In the genomic region with DNA sequence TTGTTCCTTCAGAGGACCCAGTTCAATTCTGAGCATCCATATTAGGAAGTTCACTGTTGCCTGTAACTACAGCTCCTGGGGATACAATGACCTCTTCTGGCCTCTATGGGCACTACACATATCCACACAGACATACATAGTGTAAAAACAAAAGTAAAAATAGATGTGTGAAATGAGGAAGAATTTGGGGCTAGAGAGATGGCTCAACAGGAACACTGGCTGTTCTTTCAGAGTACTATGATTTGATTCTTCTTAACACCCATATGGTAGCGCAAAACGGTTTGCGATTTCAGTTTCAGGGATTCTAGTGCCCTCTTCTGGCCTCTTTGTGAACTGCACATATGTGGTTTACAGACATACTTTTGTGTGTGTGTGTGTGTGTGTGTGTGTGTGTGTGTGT, we compare ENCODE assay signal across 9 mouse cellular contexts. TPM values are rescaled to one million over a fixed set of nuclear protein-coding genes. Genes with fewer than 3 reads are reported as not detected.
DNase-seq lines count a peak whose midpoint lies in the region; ATAC-seq and TF ChIP-seq lines count a peak whose summit lies in the region.
"Had no signal": no experiment of that assay in that cellular context is flagged by ENCODE, and none has a peak within 500 bp of the region (broad histone marks: within the 10 kb centered on the region; RNA-seq: fewer than 3 reads in every experiment).

No protein-coding gene starts in this region.

- TF ChIP-seq CTCF in liver, embryonic 14.5 days (IDR thresholded peaks at IDR 0.05; ENCODE audit: low read depth), result peak; percentile 70

- no peak for ATAC-seq in hindbrain, embryonic 11.5 days (ENCODE audit: low FRiP score)
- ATAC-seq in hindbrain, embryonic 13.5 days (ENCODE audit: low FRiP score), result no peak
- peak; percentile 57; the same call in 1 of the 2 replicates for ATAC-seq in erythroid progenitor cell, adult 5-6 weeks (replicated peaks; ENCODE audit: low FRiP score, poor library complexity, severe bottlenecking)
- no peak for ATAC-seq in liver, embryonic 14.5 days (ENCODE audit: insufficient read depth)

- no peak overlapping the region for H3K4me3 ChIP-seq in hindbrain, embryonic 11.5 days (ENCODE audit: low read depth, low read length)
- no peak overlapping the region for H3K4me3 ChIP-seq in hindbrain, embryonic 13.5 days
- no peak overlapping the region for H3K4me3 ChIP-seq in liver, embryonic 14.5 days (ENCODE audit: insufficient read depth in 1 of 2, low read depth in 2 of 2, low read length in 2 of 2)

- peak; percentile 43 for DNase-seq in hindbrain, embryonic 11.5 days (ENCODE audit: low spot score)
- peak; percentile 53 to 61 for DNase-seq in B cell, adult 2 months
- peak; percentile 5 for DNase-seq in NIH3T3 (ENCODE audit: low read depth)
- DNase-seq in liver, embryonic 14.5 days (ENCODE audit: low read depth in 3 of 3, low spot score in 3 of 3), result peak in 1 of 3 experiments; percentile 1
- peak; percentile 7 to 9 for DNase-seq in spleen, postnatal 36 days (ENCODE audit: low spot score in 2 of 2)
- DNase-seq in urinary bladder, adult 2 months (ENCODE audit: low spot score), result no peak

- no peaks in the 10 kb centered on the region for H3K9me3 ChIP-seq in hindbrain, embryonic 11.5 days (ENCODE audit: control insufficient read depth, low read length)
- no peaks in the 10 kb centered on the region for H3K9me3 ChIP-seq in hindbrain, embryonic 13.5 days
- no peaks in the 10 kb centered on the region for H3K9me3 ChIP-seq in liver, embryonic 14.5 days (ENCODE audit: control insufficient read depth, low read length)

- no peak for TF ChIP-seq EP300 in liver, embryonic 14.5 days (IDR thresholded peaks at IDR 0.05; ENCODE audit: low read depth)

- no peaks in the 10 kb centered on the region for H3K27me3 ChIP-seq in hindbrain, embryonic 11.5 days (ENCODE audit: control insufficient read depth, insufficient read depth, low read length)
- no peaks in the 10 kb centered on the region for H3K27me3 ChIP-seq in hindbrain, embryonic 13.5 days
- H3K27me3 ChIP-seq in liver, embryonic 14.5 days (ENCODE audit: control insufficient read depth, insufficient read depth, low read length), result no peaks in the 10 kb centered on the region

- H3K4me2 ChIP-seq in hindbrain, embryonic 11.5 days (replicated peaks; ENCODE audit: low read depth, low read length), result no peak overlapping the region
- no peak overlapping the region for H3K4me2 ChIP-seq in hindbrain, embryonic 13.5 days
- H3K4me2 ChIP-seq in liver, embryonic 14.5 days (ENCODE audit: low read depth), result no peak overlapping the region

- H3K27ac ChIP-seq in hindbrain, embryonic 11.5 days (ENCODE audit: low read depth, low read length), result no peak overlapping the region
- H3K27ac ChIP-seq in hindbrain, embryonic 13.5 days, result no peak overlapping the region
- H3K27ac ChIP-seq in liver, embryonic 14.5 days, result no peak overlapping the region

- no peak overlapping the region for H3K9ac ChIP-seq in hindbrain, embryonic 11.5 days (ENCODE audit: low read depth, low read length)
- no peak overlapping the region for H3K9ac ChIP-seq in hindbrain, embryonic 13.5 days
- no peak overlapping the region for H3K9ac ChIP-seq in liver, embryonic 14.5 days (replicated peaks)

- no peaks in the 10 kb centered on the region for H3K4me1 ChIP-seq in hindbrain, embryonic 11.5 days (replicated peaks; ENCODE audit: control insufficient read depth, insufficient read depth, low read length)
- no peaks in the 10 kb centered on the region for H3K4me1 ChIP-seq in hindbrain, embryonic 13.5 days (replicated peaks)
- H3K4me1 ChIP-seq in liver, embryonic 14.5 days (replicated peaks; ENCODE audit: control insufficient read depth in 2 of 2, insufficient read depth in 2 of 2, low read length in 1 of 2), result no peaks in the 10 kb centered on the region

- H3K36me3 ChIP-seq in hindbrain, embryonic 11.5 days (ENCODE audit: control insufficient read depth, insufficient read depth, low read length), result no peaks in the 10 kb centered on the region
- H3K36me3 ChIP-seq in hindbrain, embryonic 13.5 days, result no peaks in the 10 kb centered on the region
- H3K36me3 ChIP-seq in liver, embryonic 14.5 days (replicated peaks; ENCODE audit: control insufficient read depth, insufficient read depth, low read depth), result no peaks in the 10 kb centered on the region

- WGBS in hindbrain, embryonic 11.5 days, result 20% methylated on average over 3 of the region's 3 CpGs
- 40% methylated on average over 3 of the region's 3 CpGs for WGBS in hindbrain, embryonic 13.5 days
- 23% methylated on average over 3 of the region's 3 CpGs for WGBS in liver, embryonic 14.5 days (ENCODE audit: insufficient replicate concordance)

RNA-seq across cellular contexts. Expression of gene 5430427O19Rik, which starts 48.9 kb away (rescaled TPM):
- polyA plus RNA-seq in hindbrain, embryonic 11.5 days (2014; fragmentation: Nextera tagmentation; extraction: Ambion mirVana), result 0.11 TPM in 1 of 2 replicates, not detected in the other
- not detected in 2 replicates for polyA plus RNA-seq in hindbrain, embryonic 13.5 days (2015; fragmentation: Nextera tagmentation; extraction: Ambion mirVana)
- total RNA-seq in erythroid progenitor cell, adult 5-6 weeks (2015; ENCODE audit: low replicate concordance), result 2.9 and 5.9 TPM in 2 replicates
- 1.1 and 2.2 TPM in 2 replicates for total RNA-seq in erythroid progenitor cell, adult 5-6 weeks (2017; ENCODE audit: low replicate concordance)
- 0.11 and 0.20 TPM in 2 replicates for polyA plus RNA-seq in liver, embryonic 14.5 days (2012; rRNA removed)
- polyA plus RNA-seq in liver, embryonic 14.5 days (2014; fragmentation: Nextera tagmentation; extraction: Ambion mirVana), result 0.27 and 0.53 TPM in 2 replicates
- 0.22 and 0.32 TPM in 2 replicates for polyA plus RNA-seq in urinary bladder, adult 2 months (2012; rRNA removed)
- polyA plus RNA-seq: small intestine, adult 2 months had no signal
